Mouse (Mus musculus) stomach, postnatal 0 days (tissue): ENCODE measurements around the gene Mgat5b.

Source experiments
- CTCF ChIP-seq: IDR thresholded peaks from 2 replicates; pipeline ENCODE4 v1.5.1; 2016; ENCODE audit warnings: antibody characterized with exemption, low read depth, mild to moderate bottlenecking, moderate library complexity
- EP300 ChIP-seq: optimal IDR thresholded peaks from 2 replicates; pipeline ENCODE3; 2016; ENCODE audit warnings: antibody characterized with exemption

GRCm38 (mm10) chr11:116965961-116966360, 47.3 kb downstream of the Mgat5b start:
- TF ChIP-seq CTCF (no peak), EP300 (no peak)
